Mouse (Mus musculus): ENCODE measurements around the gene Dscam. TPM values are rescaled to one million over a fixed set of nuclear protein-coding genes. Genes with fewer than 3 reads are reported as not detected.

The Dscam gene
- polyA plus RNA-seq, 1 experiment from 2014 or later: not detected

DNA sequence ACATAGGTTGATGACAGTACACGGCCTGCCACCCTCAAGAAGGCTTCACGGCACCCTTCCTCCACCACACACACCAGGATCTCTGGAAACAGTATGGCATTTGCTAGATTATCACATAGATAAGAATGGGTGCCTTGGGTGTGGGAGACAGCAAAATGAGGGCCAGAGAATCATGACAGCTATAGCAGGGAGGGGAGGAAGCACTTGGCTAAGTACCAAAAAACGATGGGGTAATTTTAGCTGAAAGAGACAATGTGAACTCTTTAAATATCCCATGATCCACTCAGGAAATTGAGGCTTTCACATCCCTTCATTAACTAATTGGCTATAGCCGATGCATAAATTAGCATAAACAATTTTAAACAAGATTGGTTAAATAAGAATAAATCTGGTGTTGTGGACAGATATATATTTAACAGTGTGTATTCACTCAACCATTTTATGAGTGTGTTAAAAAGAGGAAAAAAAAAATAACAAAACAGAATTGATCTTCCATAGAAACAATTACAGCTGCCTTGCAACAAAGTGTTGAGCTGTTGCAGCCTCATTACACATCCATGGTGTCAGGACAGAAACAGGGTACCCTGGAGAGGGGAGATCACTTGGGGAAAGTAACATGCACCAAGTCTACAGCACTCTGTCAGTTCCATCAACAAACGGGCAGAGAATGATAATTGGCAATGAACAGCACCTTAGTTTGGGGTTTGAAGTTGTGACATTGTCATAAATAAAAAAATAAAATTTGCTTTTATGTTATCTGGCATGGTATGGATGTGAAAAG lies 427.9 kb downstream of the Dscam start:
- H3K4me1 ChIP-seq (ENCODE audit: control insufficient read depth in 2 of 2, insufficient read depth in 2 of 2, low read length in 2 of 2): peaks cover 0 to 3% of the 10 kb centered on the region in 2 experiments; a peak in 1 of 4 replicates
- WGBS: 63% methylated on average over 5 of the region's 5 CpGs
- no peak overlapping the region for H3K4me2 ChIP-seq (ENCODE audit: low read length)

DNA sequence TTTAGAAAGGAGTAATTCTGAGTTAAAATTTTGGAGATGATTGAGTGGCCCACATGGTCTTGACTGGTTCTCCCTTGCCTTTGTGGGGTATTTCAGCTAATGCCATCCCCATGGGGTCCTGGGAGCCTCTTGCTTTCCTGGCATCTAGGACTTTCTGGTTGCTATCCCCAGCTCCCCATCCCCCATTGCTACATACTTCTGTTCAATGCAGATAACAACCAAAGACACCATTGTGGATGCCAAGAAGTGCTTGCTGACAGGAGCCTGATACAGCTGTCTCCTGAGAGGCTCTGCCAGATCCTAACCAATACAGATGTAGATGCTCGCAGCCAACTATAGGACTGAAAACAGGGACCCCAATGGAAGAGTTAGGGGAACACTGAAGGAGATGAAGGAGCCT lies 429.2 kb downstream of the Dscam start:
- 24% methylated on average over 1 of the region's 1 CpGs for WGBS
- H3K27ac ChIP-seq (replicated peaks in 1 of 2; ENCODE audit: control insufficient read depth in 1 of 2, insufficient read depth in 1 of 2, low read depth in 2 of 2, low read length in 2 of 2): no peak overlapping the region

More for the DNA sequence above, 427.9 kb downstream of the Dscam start:
- H3K27me3 ChIP-seq (ENCODE audit: control insufficient read depth, insufficient read depth, low read length): no peaks in the 10 kb centered on the region
- H3K9me3 ChIP-seq (ENCODE audit: control insufficient read depth, low read length): no peaks in the 10 kb centered on the region
- H3K9ac ChIP-seq (ENCODE audit: low read length): no peak overlapping the region
- no peak for ATAC-seq (ENCODE audit: insufficient number of reproducible peaks, insufficient read depth, low FRiP score, low read depth)
- H3K27ac ChIP-seq (replicated peaks in 1 of 2; ENCODE audit: control insufficient read depth in 1 of 2, insufficient read depth in 1 of 2, low read depth in 2 of 2, low read length in 2 of 2): no peak overlapping the region
- no peak overlapping the region for H3K4me3 ChIP-seq (ENCODE audit: control insufficient read depth in 1 of 2, insufficient read depth in 1 of 2, low read depth in 1 of 2, low read length in 2 of 2)
- H3K36me3 ChIP-seq (ENCODE audit: control insufficient read depth, insufficient read depth, low read length): no peaks in the 10 kb centered on the region

GRCm38 (mm10) chr16:96740073-96741055 lies 430.2 kb downstream of the Dscam start:
- no peak overlapping the region for H3K9ac ChIP-seq (ENCODE audit: low read length)
- no peak overlapping the region for H3K27ac ChIP-seq (replicated peaks in 1 of 2; ENCODE audit: control insufficient read depth in 1 of 2, insufficient read depth in 1 of 2, low read depth in 2 of 2, low read length in 2 of 2)
- 75% methylated on average over 7 of the region's 7 CpGs for WGBS
- H3K4me3 ChIP-seq (ENCODE audit: control insufficient read depth in 1 of 2, insufficient read depth in 1 of 2, low read depth in 1 of 2, low read length in 2 of 2): no peak overlapping the region
- H3K36me3 ChIP-seq (ENCODE audit: control insufficient read depth, insufficient read depth, low read length): no peaks in the 10 kb centered on the region
- no peaks in the 10 kb centered on the region for H3K9me3 ChIP-seq (ENCODE audit: control insufficient read depth, low read length)
- no peak for ATAC-seq (ENCODE audit: insufficient number of reproducible peaks, insufficient read depth, low FRiP score, low read depth)
- H3K4me1 ChIP-seq (ENCODE audit: control insufficient read depth in 2 of 2, insufficient read depth in 2 of 2, low read length in 2 of 2): peaks cover 0 to 3% of the 10 kb centered on the region in 2 experiments; a peak in 1 of 4 replicates
- no peak overlapping the region for H3K4me2 ChIP-seq (ENCODE audit: low read length)
- no peaks in the 10 kb centered on the region for H3K27me3 ChIP-seq (ENCODE audit: control insufficient read depth, insufficient read depth, low read length)

More for the DNA sequence above, 429.2 kb downstream of the Dscam start:
- Histone ChIP-seq H3K27me3 (ENCODE audit: control insufficient read depth, insufficient read depth, low read length) (no peaks in the 10 kb centered on the region), H3K9ac (ENCODE audit: low read length) (no peak overlapping the region), H3K36me3 (ENCODE audit: control insufficient read depth, insufficient read depth, low read length) (no peaks in the 10 kb centered on the region), H3K4me1 (ENCODE audit: control insufficient read depth in 2 of 2, insufficient read depth in 2 of 2, low read length in 2 of 2) (peaks cover 0 to 3% of the 10 kb centered on the region in 2 experiments; a peak in 1 of 4 replicates), H3K4me3 (ENCODE audit: control insufficient read depth in 1 of 2, insufficient read depth in 1 of 2, low read depth in 1 of 2, low read length in 2 of 2) (no peak overlapping the region), H3K4me2 (ENCODE audit: low read length) (no peak overlapping the region), H3K9me3 (ENCODE audit: control insufficient read depth, low read length) (no peaks in the 10 kb centered on the region)
- no peak for ATAC-seq (ENCODE audit: insufficient number of reproducible peaks, insufficient read depth, low FRiP score, low read depth)

GRCm38 (mm10) chr16:96736501-96736900 lies 434.1 kb downstream of the Dscam start:
- WGBS: 87% methylated on average over 1 of the region's 1 CpGs
- ATAC-seq (ENCODE audit: insufficient number of reproducible peaks, insufficient read depth, low FRiP score, low read depth): no peak
- H3K27me3 ChIP-seq (ENCODE audit: control insufficient read depth, insufficient read depth, low read length): no peaks in the 10 kb centered on the region

DNA sequence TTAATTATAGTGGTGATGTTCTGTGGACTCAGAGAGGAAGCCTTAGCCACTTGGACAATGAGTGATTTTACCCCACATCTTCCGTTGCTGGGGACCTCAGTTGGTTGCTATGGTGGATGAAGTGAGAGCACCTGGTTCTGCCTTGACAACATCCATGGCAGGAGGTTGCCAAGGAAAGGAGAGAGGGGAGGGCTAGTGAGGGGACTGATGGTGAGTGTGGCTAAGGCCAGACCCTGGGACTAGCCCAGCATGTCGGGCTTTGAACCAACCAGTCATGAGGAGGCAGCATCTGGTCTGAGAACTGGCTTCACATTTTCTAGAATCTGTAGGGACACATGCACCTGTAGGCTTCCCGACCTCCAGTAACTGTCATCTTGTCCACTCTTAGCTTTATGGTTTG lies 439.7 kb downstream of the Dscam start:
- Histone ChIP-seq H3K27ac (replicated peaks in 1 of 2; ENCODE audit: control insufficient read depth in 1 of 2, insufficient read depth in 1 of 2, low read depth in 2 of 2, low read length in 2 of 2) (no peak overlapping the region), H3K4me3 (ENCODE audit: control insufficient read depth in 1 of 2, insufficient read depth in 1 of 2, low read depth in 1 of 2, low read length in 2 of 2) (no peak overlapping the region), H3K9me3 (ENCODE audit: control insufficient read depth, low read length) (no peaks in the 10 kb centered on the region), H3K9ac (ENCODE audit: low read length) (no peak overlapping the region), H3K27me3 (ENCODE audit: control insufficient read depth, insufficient read depth, low read length) (no peaks in the 10 kb centered on the region), H3K4me1 (ENCODE audit: control insufficient read depth in 2 of 2, insufficient read depth in 2 of 2, low read length in 2 of 2) (no peaks in the 10 kb centered on the region), H3K36me3 (ENCODE audit: control insufficient read depth, insufficient read depth, low read length) (no peaks in the 10 kb centered on the region), H3K4me2 (ENCODE audit: low read length) (no peak overlapping the region)
- ATAC-seq (ENCODE audit: insufficient number of reproducible peaks, insufficient read depth, low FRiP score, low read depth): no peak
- 81% methylated on average over 3 of the region's 3 CpGs for WGBS

More at GRCm38 (mm10) chr16:96736501-96736900, 434.1 kb downstream of the Dscam start:
- Histone ChIP-seq H3K27ac (replicated peaks in 1 of 2; ENCODE audit: control insufficient read depth in 1 of 2, insufficient read depth in 1 of 2, low read depth in 2 of 2, low read length in 2 of 2) (no peak overlapping the region), H3K4me1 (ENCODE audit: control insufficient read depth in 2 of 2, insufficient read depth in 2 of 2, low read length in 2 of 2) (peaks cover 0 to 2% of the 10 kb centered on the region in 2 experiments; a peak in 1 of 4 replicates), H3K36me3 (ENCODE audit: control insufficient read depth, insufficient read depth, low read length) (no peaks in the 10 kb centered on the region), H3K4me3 (ENCODE audit: control insufficient read depth in 1 of 2, insufficient read depth in 1 of 2, low read depth in 1 of 2, low read length in 2 of 2) (no peak overlapping the region), H3K9me3 (ENCODE audit: control insufficient read depth, low read length) (no peaks in the 10 kb centered on the region), H3K9ac (ENCODE audit: low read length) (no peak overlapping the region), H3K4me2 (ENCODE audit: low read length) (no peak overlapping the region)

DNA sequence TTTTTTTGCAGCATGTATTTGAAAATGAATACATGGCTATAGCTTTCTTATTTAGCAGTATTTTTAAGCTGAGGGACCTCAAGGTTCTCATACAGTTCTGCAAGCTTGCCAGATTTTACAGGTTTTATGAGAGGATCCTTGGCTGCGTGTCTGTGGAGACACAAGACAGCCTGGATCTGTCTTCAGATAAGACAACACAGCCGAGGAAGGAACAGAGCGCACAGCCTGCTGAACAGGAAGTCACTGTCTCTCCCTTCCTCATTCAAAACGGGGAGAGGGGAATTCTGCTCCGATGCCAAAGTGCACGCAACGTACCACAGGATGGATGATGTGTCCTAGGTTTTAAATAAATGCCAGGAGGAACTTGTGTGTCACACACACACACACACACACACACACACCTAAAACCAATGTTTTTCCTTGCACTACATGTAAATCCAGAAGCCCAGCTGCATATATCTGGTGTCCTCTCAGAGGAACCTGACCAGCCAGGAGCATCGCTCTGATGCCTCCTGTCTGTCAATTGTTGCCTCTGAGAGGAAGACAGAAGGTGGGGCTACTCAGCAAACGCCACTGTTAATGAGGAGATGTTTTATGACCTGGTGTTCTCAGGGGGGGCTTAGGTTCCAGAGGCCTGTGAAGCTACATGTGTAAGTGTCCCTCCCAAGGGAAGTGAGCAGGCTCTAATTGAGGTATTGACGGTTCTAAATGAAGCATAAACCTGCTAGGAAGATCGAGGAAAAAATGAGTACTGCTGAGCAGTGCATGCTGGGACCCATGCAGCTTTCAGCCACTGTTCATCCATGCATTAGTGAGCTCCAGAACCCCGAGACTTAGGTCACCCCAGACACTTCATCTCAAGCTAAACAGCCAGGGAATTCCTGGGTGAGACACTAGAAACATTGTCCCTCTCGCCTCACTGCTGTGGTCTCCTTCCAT lies 442.4 kb downstream of the Dscam start:
- WGBS: 52% methylated on average over 13 of the region's 13 CpGs
- no peaks in the 10 kb centered on the region for H3K9me3 ChIP-seq (ENCODE audit: control insufficient read depth, low read length)
- ATAC-seq (ENCODE audit: insufficient number of reproducible peaks, insufficient read depth, low FRiP score, low read depth): no peak

More for the DNA sequence above, 442.4 kb downstream of the Dscam start:
- Histone ChIP-seq H3K4me2 (ENCODE audit: low read length) (no peak overlapping the region), H3K27ac (replicated peaks in 1 of 2; ENCODE audit: control insufficient read depth in 1 of 2, insufficient read depth in 1 of 2, low read depth in 2 of 2, low read length in 2 of 2) (no peak overlapping the region), H3K36me3 (ENCODE audit: control insufficient read depth, insufficient read depth, low read length) (no peaks in the 10 kb centered on the region), H3K4me3 (ENCODE audit: control insufficient read depth in 1 of 2, insufficient read depth in 1 of 2, low read depth in 1 of 2, low read length in 2 of 2) (no peak overlapping the region), H3K27me3 (ENCODE audit: control insufficient read depth, insufficient read depth, low read length) (no peaks in the 10 kb centered on the region), H3K9ac (ENCODE audit: low read length) (no peak overlapping the region), H3K4me1 (ENCODE audit: control insufficient read depth in 2 of 2, insufficient read depth in 2 of 2, low read length in 2 of 2) (no peaks in the 10 kb centered on the region)

Data from heart, embryonic 14.5 days (tissue).